Mouse (Mus musculus): ENCODE measurements around the gene Rbm14.

- TF ChIP-seq POLR2A (IDR thresholded peaks at IDR 0.05; ENCODE audit: low read depth, low read length) (no peak), CTCF (conservative IDR thresholded peaks at IDR 0.05; ENCODE audit: insufficient read depth, insufficient read length, low read depth, low read length) (no peak)
Observed at GRCm38 (mm10) chr19:4767507-4768148, 43.8 kb downstream of the Rbm14 start.

Measured in kidney, adult 2 months (tissue).